Mouse (Mus musculus) small intestine, adult 2 months (tissue): ENCODE measurements at regions not wholly inside any gene's neighbourhood (a gene's known extent, or its start where the extent isn't known, plus 50 kb on each side); places are given as distances from the start of the nearest gene placed in this dataset.

Experiments used
- H3K27ac ChIP-seq: fragments of 200-500 bp; 2 replicates; pipeline ENCODE4 v1.5.1; 2012; ENCODE audit warnings: low read depth, low read length, control low read depth, inconsistent platforms; ENCODE audit not compliant: insufficient read depth
- H3K27me3 ChIP-seq: fragments of 200-500 bp; 2 replicates; pipeline ENCODE4 v1.6.1; 2012; ENCODE audit warnings: mild to moderate bottlenecking, moderate library complexity, low read length, inconsistent platforms; ENCODE audit not compliant: control insufficient read depth, insufficient read depth
- H3K36me3 ChIP-seq: fragments of 200-500 bp; 2 replicates; pipeline ENCODE4 v1.6.1; 2012; ENCODE audit warnings: mild to moderate bottlenecking, low read length, control low read depth, inconsistent platforms; ENCODE audit not compliant: control insufficient read depth, insufficient read depth
- H3K4me1 ChIP-seq: fragments of 200-500 bp; 2 replicates; pipeline ENCODE4 v1.6.1; 2012; ENCODE audit warnings: low read length, inconsistent platforms, mixed read lengths; ENCODE audit not compliant: control insufficient read depth, insufficient read depth, insufficient read length
- H3K4me3 ChIP-seq: fragments of 200-500 bp; 2 replicates; pipeline ENCODE4 v1.5.1; 2012; ENCODE audit warnings: low read depth, mild to moderate bottlenecking, control low read depth, inconsistent platforms, low read length, moderate library complexity
- CTCF ChIP-seq: fragments of 200-500 bp; IDR thresholded peaks from 2 replicates; pipeline ENCODE4 v1.5.1; 2012; ENCODE audit warnings: low read depth, mild to moderate bottlenecking, control low read depth, inconsistent platforms, low read length, moderate library complexity, mixed read lengths; ENCODE audit not compliant: insufficient replicate concordance, insufficient read length; ENCODE audit errors: extremely low read depth
- POLR2A ChIP-seq: fragments of 200-500 bp; IDR thresholded peaks from 2 replicates; pipeline ENCODE4 v1.6.1; 2012; ENCODE audit warnings: low read depth, mild to moderate bottlenecking, control low read depth, inconsistent platforms, low read length, moderate library complexity
- WGBS: fragments of 180-500 bp; shearing (Covaris S2); methylation state at CpG from one replicate; pipeline ENCODE4 v1.1.7; 2018; 5-methylcytosine and 5-hydroxymethylcytosine counted together

DNA sequence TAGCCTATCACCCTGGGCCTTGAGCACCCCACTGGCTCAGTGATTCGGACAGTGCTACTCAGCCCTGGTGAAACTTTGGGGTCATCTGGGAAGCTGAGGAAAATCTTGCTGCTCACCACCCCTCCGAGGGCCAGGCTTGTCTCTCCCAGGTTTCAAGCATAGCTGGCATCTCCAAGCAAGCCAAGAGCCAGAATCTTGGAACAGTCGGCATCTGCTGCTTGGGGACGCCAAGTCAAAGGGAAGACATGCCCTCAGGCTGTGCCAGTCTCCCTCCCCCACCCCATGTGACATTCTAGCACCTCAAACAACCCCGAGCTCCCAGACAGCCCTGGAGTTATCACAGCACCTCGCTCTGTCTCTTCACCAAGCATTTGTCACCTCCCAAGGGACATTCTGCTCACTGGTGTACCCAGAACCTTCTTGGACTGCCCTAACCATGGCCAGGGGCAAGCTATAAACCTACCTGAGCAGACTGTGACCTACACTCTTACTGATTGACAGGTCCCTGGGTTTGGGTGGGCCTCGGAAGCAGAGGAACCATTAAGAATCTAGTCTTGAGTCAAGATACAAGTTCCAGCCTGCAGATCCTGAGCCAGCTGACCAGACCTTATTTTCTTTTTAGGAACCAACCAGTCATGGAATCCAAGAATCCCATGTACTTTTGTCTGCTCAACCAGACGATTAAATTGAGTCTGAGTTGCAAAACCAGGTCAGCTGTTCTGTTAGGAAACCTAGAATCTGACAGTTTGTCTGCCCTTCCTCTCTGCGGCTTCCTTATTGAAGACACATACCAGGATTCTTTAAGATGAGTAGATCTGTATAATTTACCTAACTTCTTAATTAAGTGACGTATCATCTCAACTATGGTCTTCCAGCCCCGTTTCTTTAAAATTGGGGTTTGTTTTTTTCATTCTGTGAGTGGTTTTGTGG, 83.0 kb upstream of the Otos start:
- no peaks in the 10 kb centered on the region for H3K27me3 ChIP-seq
- H3K27ac ChIP-seq = no peak overlapping the region
- H3K4me3 ChIP-seq = no peak overlapping the region
- no peaks in the 10 kb centered on the region for H3K4me1 ChIP-seq
- 73% methylated on average over 11 of the region's 11 CpGs for WGBS
- TF ChIP-seq CTCF (no peak), POLR2A (no peak)
- no peaks in the 10 kb centered on the region for H3K36me3 ChIP-seq

DNA sequence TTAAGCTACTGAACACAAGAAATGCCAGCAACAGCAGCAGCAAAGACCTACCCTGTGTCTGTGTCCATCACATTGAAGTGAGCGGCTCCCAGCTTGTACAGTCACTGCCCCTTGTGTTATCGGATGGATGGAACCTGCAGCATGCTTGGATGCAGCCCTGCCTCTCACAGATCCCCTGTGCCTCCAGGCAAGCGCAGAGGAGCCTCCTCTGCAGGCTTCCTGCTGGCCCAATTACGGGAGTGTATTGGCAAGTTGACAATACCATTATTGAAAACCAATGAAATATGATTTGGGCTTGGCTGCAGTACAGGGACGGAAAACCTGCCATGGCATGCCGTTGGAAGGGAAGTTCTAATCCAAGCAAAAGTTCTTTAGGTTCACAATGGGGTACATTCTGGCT, 81.9 kb upstream of the Otos start:
- Histone ChIP-seq H3K4me1 (no peaks in the 10 kb centered on the region), H3K36me3 (no peaks in the 10 kb centered on the region), H3K27me3 (no peaks in the 10 kb centered on the region), H3K4me3 (no peak overlapping the region), H3K27ac (no peak overlapping the region)
- WGBS = 60% methylated on average over 6 of the region's 6 CpGs
- no peak for TF ChIP-seq POLR2A
- no peak for TF ChIP-seq CTCF

DNA sequence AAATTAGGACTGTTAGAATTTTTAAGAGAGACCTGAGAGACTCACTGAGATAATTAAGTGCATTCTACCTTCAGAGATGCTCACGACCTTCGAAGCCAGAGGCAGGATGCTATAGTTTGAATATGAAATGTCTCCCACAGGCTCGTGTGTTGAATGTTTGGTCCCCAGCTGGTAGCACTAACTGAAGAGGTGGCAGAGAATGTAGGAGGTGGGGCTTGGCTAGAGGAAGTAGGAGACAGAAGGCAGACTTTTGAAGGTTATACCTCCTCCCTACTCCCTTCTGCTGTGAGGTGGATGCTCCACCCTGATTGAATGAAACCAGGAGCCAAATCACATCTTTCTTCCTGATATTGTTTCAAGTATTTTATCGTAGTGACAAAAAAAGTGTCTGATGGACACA, 79.3 kb upstream of the Otos start:
- H3K27ac ChIP-seq = no peak overlapping the region
- no peaks in the 10 kb centered on the region for H3K36me3 ChIP-seq
- no peak overlapping the region for H3K4me3 ChIP-seq
- TF ChIP-seq POLR2A (no peak), CTCF (no peak)
- 66% methylated on average over 4 of the region's 4 CpGs for WGBS
- H3K4me1 ChIP-seq = no peaks in the 10 kb centered on the region
- H3K27me3 ChIP-seq = no peaks in the 10 kb centered on the region

DNA sequence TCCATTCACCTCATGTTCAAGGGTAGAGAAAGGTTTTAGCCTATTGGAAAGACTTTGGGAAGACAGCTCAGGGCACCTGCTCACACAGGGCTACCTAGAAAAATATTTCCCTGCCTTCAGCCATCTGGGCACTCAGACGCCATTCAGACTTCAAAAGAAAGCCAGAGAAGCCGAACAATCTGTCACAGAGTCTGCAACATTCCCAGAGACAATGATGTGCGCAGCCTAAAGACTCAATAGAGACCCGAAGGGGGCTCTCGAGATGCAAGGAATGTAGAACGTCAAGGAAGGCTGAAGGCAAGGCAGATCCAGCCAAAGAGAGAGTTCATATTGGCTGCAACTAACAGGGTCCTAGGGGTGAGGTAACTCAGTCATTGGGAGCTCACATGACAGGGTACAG, 78.7 kb upstream of the Otos start:
- no peak overlapping the region for H3K27ac ChIP-seq
- 67% methylated on average over 6 of the region's 6 CpGs for WGBS
- TF ChIP-seq POLR2A = no peak
- H3K27me3 ChIP-seq = no peaks in the 10 kb centered on the region
- H3K4me3 ChIP-seq = no peak overlapping the region
- H3K36me3 ChIP-seq = no peaks in the 10 kb centered on the region
- H3K4me1 ChIP-seq = no peaks in the 10 kb centered on the region

DNA sequence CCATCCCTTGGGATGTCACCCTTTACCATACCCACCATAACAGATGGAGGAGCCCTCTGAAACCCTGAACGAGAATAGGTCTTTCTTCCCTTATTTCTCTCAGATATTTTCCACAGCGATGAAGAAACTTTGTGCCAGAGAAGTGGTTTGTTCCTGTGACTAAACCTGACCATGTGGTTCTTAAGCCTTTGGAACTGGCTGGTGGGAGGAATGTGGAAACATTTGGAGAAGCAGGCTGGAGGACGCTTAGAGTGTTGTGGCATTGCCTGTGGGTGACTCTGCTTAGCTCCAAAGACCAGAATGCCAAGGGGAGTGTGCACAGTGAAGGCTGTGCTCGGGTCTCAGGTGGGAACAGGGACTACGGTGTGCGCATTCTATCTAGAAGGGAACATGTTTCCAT, 77.7 kb upstream of the Otos start:
- Histone ChIP-seq H3K27ac (no peak overlapping the region), H3K36me3 (no peaks in the 10 kb centered on the region), H3K4me1 (no peaks in the 10 kb centered on the region), H3K27me3 (no peaks in the 10 kb centered on the region), H3K4me3 (no peak overlapping the region)
- TF ChIP-seq POLR2A = no peak
- WGBS = 72% methylated on average over 6 of the region's 6 CpGs

DNA sequence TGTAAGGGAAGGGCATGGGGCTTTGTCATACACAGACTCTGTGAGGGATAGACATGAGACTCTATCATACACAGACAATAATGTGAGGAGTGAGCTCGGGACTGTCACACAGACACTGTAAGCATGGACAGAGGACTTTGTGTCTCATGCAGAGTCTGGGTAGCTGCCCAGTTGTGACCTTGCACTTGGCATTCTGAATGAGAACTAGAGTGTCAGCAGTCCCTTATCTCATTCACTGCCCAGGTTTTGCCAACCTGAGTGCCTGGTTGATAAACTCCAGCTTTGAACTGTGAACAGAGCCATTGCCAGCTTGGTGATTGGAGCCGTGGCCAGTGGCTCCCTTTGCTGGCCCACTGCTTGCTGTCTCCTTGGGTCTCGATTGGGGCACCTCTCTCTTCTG, 75.5 kb upstream of the Otos start:
- no peak overlapping the region for H3K27ac ChIP-seq
- H3K4me3 ChIP-seq = no peak overlapping the region
- H3K36me3 ChIP-seq = no peaks in the 10 kb centered on the region
- H3K4me1 ChIP-seq = no peaks in the 10 kb centered on the region
- TF ChIP-seq POLR2A (no peak), CTCF (no peak)
- no peaks in the 10 kb centered on the region for H3K27me3 ChIP-seq
- WGBS = 44% methylated on average over 3 of the region's 3 CpGs

DNA sequence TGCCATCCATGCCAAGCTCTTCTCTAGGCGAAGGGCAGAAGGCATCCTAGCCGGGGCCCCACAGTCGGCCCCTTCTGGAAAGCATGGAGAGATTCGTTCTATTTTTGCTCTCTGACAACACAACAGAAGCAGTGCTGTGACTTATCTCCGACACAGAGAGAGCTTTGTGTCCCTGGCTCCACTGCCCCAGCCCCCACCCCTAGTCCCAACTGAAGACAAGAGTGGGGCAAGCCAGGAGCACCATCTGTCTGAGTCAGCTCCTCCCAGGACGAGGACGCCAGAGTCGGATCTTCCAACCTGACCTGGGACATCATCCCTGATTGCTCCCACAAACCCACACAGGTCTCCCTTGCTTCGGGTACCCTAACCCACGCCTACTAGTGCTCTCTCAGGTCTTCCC, 71.9 kb upstream of the Otos start:
- Histone ChIP-seq H3K27me3 (no peaks in the 10 kb centered on the region), H3K4me1 (no peaks in the 10 kb centered on the region), H3K36me3 (no peaks in the 10 kb centered on the region), H3K4me3 (no peak overlapping the region), H3K27ac (no peak overlapping the region)
- whole genome bisulfite sequencing = 75% methylated on average over 10 of the region's 10 CpGs
- TF ChIP-seq CTCF = no peak

DNA sequence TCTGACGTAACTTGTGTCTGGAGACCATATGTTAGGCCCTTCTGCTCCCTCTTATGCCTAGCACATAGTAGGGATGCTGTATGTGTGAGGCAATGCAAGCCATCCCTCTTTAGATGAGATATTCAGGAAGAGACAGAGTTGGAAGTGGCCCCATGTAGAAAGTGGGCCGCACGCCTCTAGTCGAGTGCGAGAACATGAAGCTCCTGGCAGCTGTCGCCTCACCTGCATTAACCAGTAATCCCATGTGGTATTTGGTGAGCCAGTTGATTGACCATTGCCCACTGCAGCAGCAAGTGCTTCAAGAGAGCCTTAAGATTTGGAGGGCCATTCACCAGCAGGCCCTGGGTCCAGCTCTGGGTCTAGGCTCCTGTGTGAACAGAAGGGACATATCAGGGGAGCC, 71.2 kb upstream of the Otos start:
- Histone ChIP-seq H3K27ac (no peak overlapping the region), H3K4me3 (no peak overlapping the region), H3K4me1 (no peaks in the 10 kb centered on the region), H3K36me3 (no peaks in the 10 kb centered on the region), H3K27me3 (no peaks in the 10 kb centered on the region)
- WGBS = 93% methylated on average over 6 of the region's 6 CpGs
- no peak for TF ChIP-seq POLR2A
- TF ChIP-seq CTCF = no peak
